Comparison of ENCODE assay signal across 21 mouse cellular contexts in genomic region chr5:49256850-49257249, GRCm38 (mm10).
"Had no signal": no experiment of that assay in that cellular context is flagged by ENCODE, and none has a peak within 500 bp of the region (broad histone marks: within the 10 kb centered on the region; RNA-seq: fewer than 3 reads in every experiment).

No protein-coding gene starts in this region.

- DNase-seq: cerebellum, adult 8-10 months; cerebellum, adult 9-10 months; cerebellum, adult 9-11 months; cerebellum, postnatal 10 days; cerebellum, postnatal 14 days; cerebellum, postnatal 25 days; cerebellum, postnatal 36 days; embryo, embryonic 11 days; forebrain, postnatal 0 days; gastrocnemius, adult 2 months; gastrocnemius, postnatal 10 days; gastrocnemius, postnatal 14 days; gastrocnemius, postnatal 25 days; gastrocnemius, postnatal 36 days; heart, adult 11 months; heart, adult 18-20 months; heart, adult 2 months had no signal

- ATAC-seq: forebrain, embryonic 13.5 days; forebrain, embryonic 14.5 days; forebrain, embryonic 15.5 days; forebrain, embryonic 16.5 days; forebrain, postnatal 0 days had no signal
